Mouse (Mus musculus) heart, adult 2 months (tissue): ENCODE measurements around the gene Relt. TPM values are rescaled to one million over a fixed set of nuclear protein-coding genes. Genes with fewer than 3 reads are reported as not detected.

Experiments used
- DNase-seq, 2 experiments: peaks; one replicate each; pipeline ENCODE4 v3.0.0; 2021
- H3K27ac ChIP-seq: fragments of 200-600 bp; 2 replicates; pipeline ENCODE4 v1.8.1; 2022
- H3K27me3 ChIP-seq: fragments of 200-500 bp; 2 replicates; pipeline ENCODE4 v1.6.1; 2012; ENCODE audit warnings: mild to moderate bottlenecking, low read length, inconsistent platforms, mixed read lengths; ENCODE audit not compliant: control insufficient read depth, insufficient read depth
- H3K36me3 ChIP-seq: fragments of 200-500 bp; 2 replicates; pipeline ENCODE4 v1.6.1; 2012; ENCODE audit warnings: low read length, inconsistent platforms; ENCODE audit not compliant: control insufficient read depth, insufficient read depth
- H3K4me1 ChIP-seq: fragments of 200-500 bp; 2 replicates; pipeline ENCODE4 v1.6.1; 2011; ENCODE audit warnings: low read length; ENCODE audit not compliant: control insufficient read depth, insufficient read depth
- H3K4me3 ChIP-seq: fragments of 200-600 bp; 2 replicates; pipeline ENCODE4 v1.8.1; 2022
- H3K79me2 ChIP-seq: fragments of 200-500 bp; replicated peaks from 2 replicates; pipeline ENCODE4 v1.6.1; 2012; ENCODE audit warnings: mild to moderate bottlenecking, inconsistent platforms, low read length, moderate library complexity, mixed read lengths; ENCODE audit not compliant: control insufficient read depth, insufficient read depth
- H3K9ac ChIP-seq: fragments of 200-500 bp; 2 replicates; pipeline ENCODE4 v1.6.1; 2012; ENCODE audit warnings: low read depth, mild to moderate bottlenecking, control low read depth, inconsistent platforms, low read length, mixed read lengths
- CTCF ChIP-seq: fragments of 200-600 bp; IDR thresholded peaks from 2 replicates; pipeline ENCODE4 v1.8.1; 2022; ENCODE audit warnings: antibody characterized with exemption, mild to moderate bottlenecking, moderate library complexity
- EP300 ChIP-seq: fragments of 200-500 bp; IDR thresholded peaks from 2 replicates; pipeline ENCODE4 v1.6.1; 2011; ENCODE audit warnings: low read depth, low read length, control low read depth; ENCODE audit not compliant: insufficient read depth
- POLR2A ChIP-seq: fragments of 200-500 bp; IDR thresholded peaks from 2 replicates; pipeline ENCODE4 v1.6.1; 2011; ENCODE audit warnings: mild to moderate bottlenecking, low read depth, low read length, control low read depth; ENCODE audit not compliant: insufficient read depth
- WGBS: fragments of 180-500 bp; shearing (Covaris S2); methylation state at CpG from one replicate; pipeline ENCODE4 v1.1.7; 2018; 5-methylcytosine and 5-hydroxymethylcytosine counted together
- intact Hi-C: fragments of 180-260 bp; cut with DNase I; formaldehyde crosslinking; loops from one replicate; pipeline ENCODE4 v1.15.1; 2025
- polyA plus RNA-seq: library from polyadenylated mRNA; depleted of rRNA; stranded (reverse); fragments of >200 nt; gene quantifications from 2 replicates; pipeline ENCODE4 v1.2.3, GENCODE M21; 2012
- total RNA-seq, 2 experiments: library from RNA; stranded (reverse); gene quantifications; 2 replicates each; pipeline ENCODE4 v1.2.3; 2021

The Relt gene
- total and polyA plus RNA-seq, 3 experiments = 4.6 to 6.4 (median 5.5) TPM

DNA sequence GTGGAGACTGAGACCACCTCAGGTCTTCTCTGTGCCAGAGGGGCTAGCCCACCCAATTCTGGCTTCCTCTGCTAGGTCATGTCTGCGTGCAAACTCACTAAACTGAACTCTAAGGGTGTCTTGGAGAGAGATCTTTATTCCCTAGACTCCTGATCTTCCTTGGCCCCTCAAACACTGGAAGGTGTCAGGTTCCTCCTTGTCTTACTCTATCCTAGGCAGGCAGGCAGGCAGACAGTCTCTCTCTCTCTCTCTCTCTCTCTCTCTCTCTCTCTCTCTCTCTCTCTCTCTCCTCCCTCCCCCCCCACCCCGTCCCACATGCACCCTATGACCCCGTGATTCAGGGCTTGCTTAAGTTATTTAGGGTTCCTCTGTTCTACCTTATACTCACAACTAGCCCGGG lies 893 bp downstream of the Relt start:
- TF ChIP-seq POLR2A = no peak
- no peak for TF ChIP-seq CTCF
- no peak for TF ChIP-seq EP300
- Histone ChIP-seq H3K27me3 (no peaks in the 10 kb centered on the region), H3K4me1 (no peaks in the 10 kb centered on the region; the same call in none of the 2 replicates), H3K9ac (peak overlapping the region; percentile 84), H3K27ac (no peak overlapping the region; the same call in 1 of the 2 replicates), H3K79me2 (no peaks in the 10 kb centered on the region), H3K4me3 (peak overlapping the region; percentile 85), H3K36me3 (no peaks in the 10 kb centered on the region)
- intact Hi-C loops = no loop called here
- 19% methylated on average over 4 of the region's 4 CpGs for WGBS
- no peak for DNase-seq

DNA sequence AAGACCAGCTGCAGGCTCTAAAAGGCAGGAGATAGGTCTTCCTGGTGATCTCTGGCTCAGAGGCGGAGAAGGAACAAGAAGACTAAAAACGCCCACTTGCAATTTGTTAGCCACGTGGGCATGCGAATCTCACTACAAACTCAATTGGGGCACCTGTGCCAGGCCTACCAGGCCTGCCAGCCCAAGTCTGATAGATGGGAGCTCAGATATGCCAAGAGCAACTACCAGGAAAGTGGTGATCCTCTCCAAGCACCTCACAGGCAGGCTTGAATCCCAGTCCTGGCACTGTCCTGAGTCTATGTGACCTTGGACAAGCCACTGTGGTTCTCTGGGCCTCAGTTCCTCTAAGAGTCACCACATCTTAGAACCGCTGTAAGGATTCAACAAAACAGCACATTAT lies 2.0 kb downstream of the Relt start:
- Histone ChIP-seq H3K9ac (no peak overlapping the region), H3K4me3 (no peak overlapping the region), H3K36me3 (no peaks in the 10 kb centered on the region), H3K27ac (no peak overlapping the region), H3K27me3 (no peaks in the 10 kb centered on the region), H3K79me2 (no peaks in the 10 kb centered on the region), H3K4me1 (no peaks in the 10 kb centered on the region; the same call in none of the 2 replicates)
- DNase-seq = no peak
- intact Hi-C loops = no loop called here
- TF ChIP-seq POLR2A (no peak), CTCF (no peak), EP300 (no peak)
- 93% methylated on average over 5 of the region's 5 CpGs for WGBS

DNA sequence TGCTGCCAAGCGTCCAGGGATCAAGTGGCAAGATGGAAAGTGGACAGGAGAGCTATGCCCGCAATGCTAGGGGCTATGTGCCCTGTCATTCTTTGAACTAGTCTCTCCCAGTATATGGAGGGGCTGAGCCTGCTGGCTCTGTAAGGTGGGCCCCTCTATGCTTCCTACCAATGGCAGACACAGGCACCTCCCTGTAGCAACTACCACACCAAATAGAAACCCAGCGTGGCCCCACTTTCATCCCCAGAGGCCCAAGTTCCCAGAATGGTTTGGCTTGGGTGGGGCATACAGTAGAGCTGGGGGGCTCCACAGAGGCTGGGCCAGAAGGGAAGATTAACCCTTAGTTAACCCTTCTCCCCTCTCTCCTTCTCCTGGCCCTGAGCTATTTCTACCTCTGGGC lies 2.8 kb downstream of the Relt start:
- Histone ChIP-seq H3K9ac (no peak overlapping the region), H3K36me3 (no peaks in the 10 kb centered on the region), H3K4me1 (no peaks in the 10 kb centered on the region; the same call in none of the 2 replicates), H3K27ac (no peak overlapping the region), H3K79me2 (no peaks in the 10 kb centered on the region), H3K4me3 (no peak overlapping the region), H3K27me3 (no peaks in the 10 kb centered on the region)
- intact Hi-C loops = no loop called here
- DNase-seq = no peak
- WGBS = 84% methylated on average over 3 of the region's 3 CpGs
- TF ChIP-seq EP300 (no peak), CTCF (no peak), POLR2A (no peak)

DNA sequence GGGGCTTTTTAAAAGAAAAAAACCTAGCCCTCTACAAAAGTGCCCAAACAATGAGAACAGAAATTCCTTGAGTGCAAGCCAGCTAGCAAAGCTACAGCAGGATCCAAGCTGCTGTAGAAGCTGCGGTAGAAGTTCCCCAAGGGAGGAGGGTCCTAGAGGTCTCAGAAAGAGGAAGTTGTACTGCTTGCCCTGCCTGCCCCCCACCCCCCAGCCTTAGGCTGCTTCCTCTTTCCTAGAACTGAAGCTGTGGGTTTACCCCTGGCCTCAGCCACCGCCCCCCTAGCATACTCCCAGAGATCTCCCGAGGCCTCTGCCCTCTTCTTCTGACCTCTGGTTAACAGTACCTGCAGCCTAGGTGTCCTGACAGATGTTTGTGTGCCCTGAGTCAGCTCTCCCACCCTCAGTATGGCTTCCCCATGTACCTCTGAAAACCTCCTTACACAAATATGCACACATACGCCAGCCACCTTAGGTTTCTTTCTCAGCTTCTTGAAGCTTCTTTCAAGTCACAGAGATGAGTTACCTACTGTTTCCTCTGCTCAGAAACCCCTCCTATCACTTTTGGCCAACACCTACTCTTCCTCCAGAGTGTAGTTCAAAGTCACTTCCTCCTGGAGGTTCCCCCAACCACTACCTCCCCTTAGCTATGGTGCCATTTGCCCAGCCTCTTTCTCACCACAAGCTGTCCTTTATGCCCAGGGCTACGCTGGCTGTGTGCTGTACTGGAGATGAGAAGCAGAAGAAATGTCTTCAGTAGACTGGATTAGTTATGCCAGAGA lies 7.3 kb downstream of the Relt start:
- H3K27me3 ChIP-seq = no peaks in the 10 kb centered on the region
- H3K79me2 ChIP-seq = no peaks in the 10 kb centered on the region
- no peak overlapping the region for H3K4me3 ChIP-seq
- WGBS = 59% methylated on average over 5 of the region's 5 CpGs
- intact Hi-C loops = no loop called here
- peaks cover 11% of the 10 kb centered on the region for H3K4me1 ChIP-seq
- TF ChIP-seq EP300 (no peak), POLR2A (no peak), CTCF (no peak)
- H3K9ac ChIP-seq = no peak overlapping the region
- DNase-seq = peak in 1 of 2 experiments; percentile 75
- H3K36me3 ChIP-seq = no peaks in the 10 kb centered on the region
- H3K27ac ChIP-seq = peak overlapping the region; percentile 26

DNA sequence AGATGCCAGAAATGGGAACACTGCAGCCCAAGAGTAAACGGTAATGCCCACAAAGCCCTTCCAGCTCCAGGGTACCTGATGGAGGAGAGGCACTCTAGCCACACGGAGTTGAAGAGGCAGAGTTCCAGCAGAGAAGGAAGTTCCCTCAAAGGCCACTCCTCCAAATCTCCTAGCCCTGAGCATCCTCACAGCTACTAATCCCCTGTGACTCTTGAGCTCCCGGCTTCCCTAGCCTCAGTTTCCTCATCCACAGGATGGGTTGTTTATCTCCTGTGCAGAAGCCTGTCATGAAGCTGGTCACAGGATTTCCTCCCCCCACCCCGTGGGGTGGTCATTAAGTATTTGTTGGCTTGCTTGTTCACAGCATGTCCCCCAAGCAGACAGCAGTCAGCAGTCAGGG lies 7.9 kb downstream of the Relt start:
- Histone ChIP-seq H3K4me3 (no peak overlapping the region), H3K27me3 (no peaks in the 10 kb centered on the region), H3K36me3 (no peaks in the 10 kb centered on the region), H3K9ac (no peak overlapping the region), H3K4me1 (peaks cover 11% of the 10 kb centered on the region), H3K27ac (no peak overlapping the region; the same call in 1 of the 2 replicates), H3K79me2 (no peaks in the 10 kb centered on the region)
- intact Hi-C loops = no loop called here
- no peak for TF ChIP-seq CTCF
- no peak for TF ChIP-seq EP300
- no peak for TF ChIP-seq POLR2A
- DNase-seq = no peak
- WGBS = 39% methylated on average over 4 of the region's 4 CpGs

DNA sequence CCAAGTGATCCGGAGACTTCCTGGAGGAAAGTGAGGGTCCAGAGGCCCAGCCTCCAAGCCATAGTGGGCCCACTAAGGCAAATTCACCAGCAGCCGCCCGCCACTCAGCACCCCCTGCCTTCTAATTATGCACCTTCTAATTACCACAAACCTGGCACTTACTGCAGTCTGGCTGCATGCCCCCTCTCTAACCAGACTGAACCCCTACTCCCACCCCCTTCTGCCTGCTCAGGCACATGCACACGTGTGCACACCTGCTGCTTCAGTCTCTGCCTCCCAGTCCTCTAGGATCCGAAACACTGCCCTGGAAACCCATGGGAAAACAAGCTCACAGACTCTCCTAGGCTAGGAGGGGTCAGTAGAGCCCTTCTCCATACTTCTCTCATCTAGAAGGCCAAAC lies 8.4 kb downstream of the Relt start:
- TF ChIP-seq EP300 (no peak), CTCF (no peak), POLR2A (no peak)
- H3K9ac ChIP-seq = no peak overlapping the region
- intact Hi-C loops = no loop called here
- no peaks in the 10 kb centered on the region for H3K79me2 ChIP-seq
- H3K36me3 ChIP-seq = no peaks in the 10 kb centered on the region
- H3K27ac ChIP-seq = no peak overlapping the region
- H3K4me1 ChIP-seq = peaks cover 11% of the 10 kb centered on the region
- no peak overlapping the region for H3K4me3 ChIP-seq
- no peak for DNase-seq
- 86% methylated on average over 5 of the region's 5 CpGs for WGBS
- H3K27me3 ChIP-seq = no peaks in the 10 kb centered on the region
